Mouse (Mus musculus) intestine, postnatal 0 days (tissue): ENCODE measurements around the gene Pcdh7. TPM values are rescaled to one million over a fixed set of nuclear protein-coding genes. Genes with fewer than 3 reads are reported as not detected.

Experiments used
- ATAC-seq: fragments of 200-750 bp; cut with Nextera tagmentation; 2 replicates; pipeline ENCODE4 v1.8.0; 2017; ENCODE audit warnings: mild to moderate bottlenecking, moderate TSS enrichment, moderate library complexity
- H3K27ac ChIP-seq: fragments of 300-500 bp; sonication (generic); 2 replicates; pipeline ENCODE4 v1.5.1; 2014; ENCODE audit warnings: mild to moderate bottlenecking, low read depth, low read length, moderate library complexity
- H3K27me3 ChIP-seq: fragments of 300-500 bp; sonication (generic); replicated peaks from 2 replicates; pipeline ENCODE4 v1.6.1; 2014; ENCODE audit warnings: low read length, mixed read lengths; ENCODE audit not compliant: control insufficient read depth, insufficient read depth
- H3K36me3 ChIP-seq: fragments of 300-500 bp; sonication (generic); 2 replicates; pipeline ENCODE4 v1.6.1; 2014; ENCODE audit warnings: mild to moderate bottlenecking, moderate library complexity; ENCODE audit not compliant: control insufficient read depth, insufficient read depth
- H3K4me1 ChIP-seq: fragments of 300-500 bp; sonication (generic); replicated peaks from 2 replicates; pipeline ENCODE4 v1.6.1; 2014; ENCODE audit warnings: antibody characterized with exemption, low read length, mixed read lengths; ENCODE audit not compliant: control insufficient read depth, insufficient read depth
- H3K4me2 ChIP-seq: fragments of 300-500 bp; sonication (generic); replicated peaks from 2 replicates; pipeline ENCODE4 v1.6.1; 2014; ENCODE audit warnings: low read depth, mild to moderate bottlenecking, moderate library complexity
- H3K4me3 ChIP-seq: fragments of 300-500 bp; sonication (generic); 2 replicates; pipeline ENCODE4 v1.5.1; 2014; ENCODE audit warnings: low read depth, low read length
- H3K9ac ChIP-seq: fragments of 300-500 bp; sonication (generic); 2 replicates; pipeline ENCODE4 v1.6.1; 2014; ENCODE audit warnings: mild to moderate bottlenecking, low read depth, low read length
- H3K9me3 ChIP-seq: fragments of 300-500 bp; sonication (generic); 2 replicates; pipeline ENCODE4 v1.6.1; 2016; ENCODE audit warnings: mixed run types; ENCODE audit not compliant: control insufficient read depth
- CTCF ChIP-seq: sonication (generic); IDR thresholded peaks from 2 replicates; pipeline ENCODE4 v1.5.1; 2016; ENCODE audit warnings: low read depth, mild to moderate bottlenecking, control low read depth, antibody characterized with exemption, moderate library complexity
- WGBS: fragments of 180-500 bp; shearing (Covaris S2); extraction: QIAGEN DNeasy Blood & Tissue Kit; methylation state at CpG from one replicate; pipeline ENCODE4 v1.1.7; 2014; 5-methylcytosine and 5-hydroxymethylcytosine counted together
- polyA plus RNA-seq: library from polyadenylated mRNA; unstranded; fragments of >200 nt; fragmentation: Nextera tagmentation; extraction: Ambion mirVana; gene quantifications from 2 replicates; pipeline ENCODE4 v1.2.1, GENCODE M21; 2015

Gene Pcdh7
- polyA plus RNA-seq, 1 experiment from 2014 or later, result 3.8 TPM

GRCm38 (mm10) chr5:58108665-58109364 is 391.0 kb downstream of the Pcdh7 start:
- WGBS, result 88% methylated on average over 4 of the region's 4 CpGs
- Histone ChIP-seq H3K27me3 (no peaks in the 10 kb centered on the region), H3K4me2 (no peak overlapping the region), H3K27ac (no peak overlapping the region), H3K9me3 (no peaks in the 10 kb centered on the region), H3K4me3 (no peak overlapping the region), H3K4me1 (no peaks in the 10 kb centered on the region), H3K36me3 (no peaks in the 10 kb centered on the region), H3K9ac (no peak overlapping the region)
- no peak for ATAC-seq
- no peak for TF ChIP-seq CTCF

- H3K4me1 ChIP-seq, result no peaks in the 10 kb centered on the region
- H3K9me3 ChIP-seq, result no peaks in the 10 kb centered on the region
- no peaks in the 10 kb centered on the region for H3K36me3 ChIP-seq
- 72% methylated on average over 3 of the region's 3 CpGs for WGBS
- no peaks in the 10 kb centered on the region for H3K27me3 ChIP-seq
- no peak overlapping the region for H3K27ac ChIP-seq
- H3K9ac ChIP-seq, result no peak overlapping the region
- no peak overlapping the region for H3K4me3 ChIP-seq
- ATAC-seq, result no peak
- H3K4me2 ChIP-seq, result no peak overlapping the region
- no peak for TF ChIP-seq CTCF
Observed at GRCm38 (mm10) chr5:58116096-58116495, 398.3 kb downstream of the Pcdh7 start.

GRCm38 (mm10) chr5:58117896-58118295 is 400.1 kb downstream of the Pcdh7 start:
- no peaks in the 10 kb centered on the region for H3K27me3 ChIP-seq
- no peak overlapping the region for H3K4me3 ChIP-seq
- H3K27ac ChIP-seq, result no peak overlapping the region
- no peak for ATAC-seq
- no peak overlapping the region for H3K4me2 ChIP-seq
- H3K9me3 ChIP-seq, result no peaks in the 10 kb centered on the region
- H3K9ac ChIP-seq, result no peak overlapping the region
- H3K36me3 ChIP-seq, result no peaks in the 10 kb centered on the region
- TF ChIP-seq CTCF, result no peak
- H3K4me1 ChIP-seq, result no peaks in the 10 kb centered on the region
- WGBS, result 85% methylated on average over 3 of the region's 3 CpGs

GRCm38 (mm10) chr5:58118930-58119611 is 401.3 kb downstream of the Pcdh7 start:
- Histone ChIP-seq H3K9me3 (no peaks in the 10 kb centered on the region), H3K27ac (no peak overlapping the region), H3K27me3 (no peaks in the 10 kb centered on the region), H3K4me1 (no peaks in the 10 kb centered on the region), H3K4me2 (no peak overlapping the region), H3K36me3 (no peaks in the 10 kb centered on the region), H3K4me3 (no peak overlapping the region), H3K9ac (no peak overlapping the region)
- WGBS, result 32% methylated on average over 3 of the region's 3 CpGs
- no peak for TF ChIP-seq CTCF
- ATAC-seq, result no peak

- ATAC-seq, result no peak
- no peak overlapping the region for H3K27ac ChIP-seq
- no peak for TF ChIP-seq CTCF
- no peaks in the 10 kb centered on the region for H3K9me3 ChIP-seq
- no peaks in the 10 kb centered on the region for H3K4me1 ChIP-seq
- H3K4me2 ChIP-seq, result no peak overlapping the region
- no peak overlapping the region for H3K9ac ChIP-seq
- no peaks in the 10 kb centered on the region for H3K27me3 ChIP-seq
- no peaks in the 10 kb centered on the region for H3K36me3 ChIP-seq
- no peak overlapping the region for H3K4me3 ChIP-seq
- WGBS, result 75% methylated on average over 2 of the region's 2 CpGs
Observed at GRCm38 (mm10) chr5:58143897-58144296, 426.1 kb downstream of the Pcdh7 start.

- 73% methylated on average over 5 of the region's 5 CpGs for WGBS
- Histone ChIP-seq H3K36me3 (no peaks in the 10 kb centered on the region), H3K9me3 (no peaks in the 10 kb centered on the region), H3K27ac (no peak overlapping the region), H3K4me1 (no peaks in the 10 kb centered on the region), H3K4me3 (no peak overlapping the region), H3K4me2 (no peak overlapping the region), H3K9ac (no peak overlapping the region), H3K27me3 (no peaks in the 10 kb centered on the region)
- ATAC-seq, result no peak
- no peak for TF ChIP-seq CTCF
Observed at GRCm38 (mm10) chr5:58153966-58154365, 436.2 kb downstream of the Pcdh7 start.
